Mouse (Mus musculus) embryo, embryonic 11.5 days (tissue): ENCODE measurements around the gene Dffa.
"Not testable (repeated sequence)": the region's sequence is repeated elsewhere in the genome, so short reads cannot be mapped to it uniquely, and the experiment has no call there.

Experiments used
- DNase-seq: peaks from one replicate; pipeline ENCODE4 v3.0.0-alpha.2; 2012; ENCODE audit warnings: low read depth, low spot score

Gene Dffa

DNA sequence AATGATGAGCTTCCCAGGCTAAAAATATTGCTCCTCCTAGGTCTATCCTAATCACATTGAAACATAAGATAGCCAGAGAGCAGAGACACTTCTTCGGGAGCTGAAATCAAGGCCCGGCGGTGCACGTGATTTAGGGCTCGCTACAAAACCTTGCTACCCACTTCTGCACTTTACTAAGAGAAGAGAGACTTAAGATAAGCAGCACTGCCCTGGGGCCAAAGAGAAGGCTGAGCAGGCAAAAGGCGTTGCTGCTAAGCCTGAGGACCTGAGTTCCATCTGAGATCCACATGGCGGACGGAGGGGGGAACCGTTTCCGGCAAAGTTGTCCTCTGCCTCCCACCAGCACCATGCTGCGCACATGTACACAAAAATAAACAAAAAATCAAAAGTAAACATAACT, 5.4 kb upstream of the Dffa start:
- DNase-seq = no peak

DNA sequence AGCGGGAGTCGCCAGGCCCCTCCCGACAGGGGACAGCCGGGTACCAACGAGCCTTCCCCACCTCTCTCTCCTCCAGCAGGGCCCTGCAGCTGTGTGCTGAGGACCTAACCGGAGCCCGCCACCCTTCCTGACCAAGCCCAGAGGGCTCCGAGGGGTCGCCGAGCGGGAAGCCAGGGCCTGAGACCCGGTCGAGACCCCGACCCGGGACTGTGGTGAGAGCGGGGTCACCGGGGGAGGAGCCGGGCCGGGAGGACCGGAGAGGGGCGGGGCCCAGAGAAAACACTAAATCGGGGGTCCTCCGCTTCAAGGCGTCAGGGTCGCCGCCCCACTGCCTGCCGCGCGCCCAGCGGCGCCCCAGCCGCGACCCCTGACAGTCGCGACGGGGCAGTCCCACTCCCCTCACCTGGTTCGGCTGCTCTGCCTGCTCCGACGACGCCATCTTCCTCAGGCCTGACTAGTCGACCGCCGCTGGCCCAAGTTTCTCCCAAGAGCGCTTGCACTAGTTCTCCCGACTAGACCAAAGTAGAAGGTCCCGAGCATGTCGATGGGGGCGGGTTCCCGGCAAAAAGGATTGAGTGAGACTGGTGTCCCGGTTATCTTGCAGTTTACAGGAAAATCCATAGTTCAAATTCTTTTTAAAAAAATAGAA, 4.5 kb upstream of the Dffa start, which contains the start of gene Pex14:
Pex14 (minus strand) TSS at position 508 of the 649 bp plus-strand sequence.
- peak; percentile 79 for DNase-seq

DNA sequence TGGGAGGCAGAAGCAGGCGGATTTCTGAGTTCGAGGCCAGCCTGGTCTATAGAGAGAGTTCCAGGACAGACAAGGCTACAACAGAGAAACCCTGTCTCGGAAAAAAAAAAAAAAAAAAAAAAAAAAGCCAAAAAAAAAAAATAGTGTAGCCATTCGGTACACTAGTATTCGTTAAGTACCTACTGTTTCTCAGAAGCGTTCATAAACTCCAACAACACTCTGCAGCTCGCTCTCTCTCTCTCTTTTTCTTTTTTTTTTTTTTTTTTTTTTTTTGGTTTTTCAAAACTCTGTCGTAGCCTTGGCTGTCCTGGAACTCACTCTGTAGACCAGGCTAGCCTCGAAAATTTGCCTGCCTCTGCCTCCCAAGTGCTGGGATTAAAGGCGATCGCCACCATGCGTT, 3.5 kb upstream of the Dffa start:
- not testable (repeated sequence) for DNase-seq

DNA sequence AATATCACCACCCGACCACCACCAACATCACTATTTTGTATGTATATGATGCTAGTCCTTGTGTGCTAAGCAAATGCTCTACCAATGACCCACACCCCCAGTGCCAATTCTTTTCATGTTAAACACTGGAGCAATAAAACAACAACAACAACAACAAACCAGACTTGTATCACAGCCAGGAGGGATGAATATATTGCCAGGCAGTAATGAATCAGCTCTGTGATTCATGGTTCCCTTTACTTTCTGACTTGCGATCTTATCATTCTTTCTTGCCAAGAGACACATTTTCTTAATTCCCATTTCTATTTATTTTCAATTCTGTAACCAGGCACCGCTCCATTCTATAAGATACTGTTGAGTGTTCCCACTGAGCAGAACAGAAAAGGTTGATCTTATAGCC, 2.5 kb upstream of the Dffa start:
- DNase-seq = no peak

DNA sequence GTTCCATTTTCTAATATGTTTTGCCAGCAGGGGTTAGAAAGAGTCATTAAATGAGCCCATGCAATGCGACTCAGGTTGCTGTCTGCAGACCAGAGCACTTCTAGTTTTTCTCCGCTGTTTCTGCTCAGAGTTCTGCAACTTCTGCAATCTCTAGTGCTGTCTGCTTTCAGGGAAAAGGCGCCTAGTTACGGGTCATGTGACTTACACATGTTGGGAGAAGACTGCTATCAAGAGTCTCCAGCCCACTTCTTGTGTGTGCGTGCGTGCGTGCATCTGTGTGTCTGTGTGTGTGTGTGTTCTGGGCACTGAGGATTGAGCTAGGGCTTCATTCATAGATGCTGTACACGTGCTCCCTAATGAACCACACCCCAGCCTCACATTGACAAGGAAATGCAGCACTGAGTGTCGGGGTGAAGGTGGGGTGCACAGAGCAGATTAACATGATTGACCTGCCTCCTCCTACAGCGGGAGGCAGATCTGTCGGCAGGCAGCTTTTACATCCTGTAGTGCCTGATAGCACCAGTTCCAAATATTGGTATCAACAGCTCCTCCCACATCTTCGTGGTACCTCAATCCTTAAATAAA, 16.1 kb downstream of the Dffa start:
- DNase-seq = not testable (repeated sequence)

DNA sequence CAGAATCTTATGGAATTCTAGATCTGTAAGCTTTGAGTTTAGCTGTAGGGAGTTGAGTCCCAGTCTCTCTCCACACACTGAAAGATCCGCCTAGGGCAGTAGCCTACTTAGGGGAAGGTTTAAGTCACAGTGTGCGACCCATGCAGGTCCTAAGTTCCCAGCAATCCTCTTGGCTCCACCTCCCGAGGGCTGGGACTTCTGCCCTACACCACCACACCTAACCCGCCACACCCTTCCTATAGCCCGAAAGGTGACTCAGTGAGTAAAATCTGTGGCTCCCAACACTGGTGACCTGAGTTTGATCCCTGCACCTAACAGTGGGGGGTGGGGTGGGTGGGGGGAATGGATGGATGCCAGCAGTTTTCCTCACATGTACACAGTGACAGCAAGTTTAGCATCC, 19.5 kb downstream of the Dffa start:
- no peak for DNase-seq

DNA sequence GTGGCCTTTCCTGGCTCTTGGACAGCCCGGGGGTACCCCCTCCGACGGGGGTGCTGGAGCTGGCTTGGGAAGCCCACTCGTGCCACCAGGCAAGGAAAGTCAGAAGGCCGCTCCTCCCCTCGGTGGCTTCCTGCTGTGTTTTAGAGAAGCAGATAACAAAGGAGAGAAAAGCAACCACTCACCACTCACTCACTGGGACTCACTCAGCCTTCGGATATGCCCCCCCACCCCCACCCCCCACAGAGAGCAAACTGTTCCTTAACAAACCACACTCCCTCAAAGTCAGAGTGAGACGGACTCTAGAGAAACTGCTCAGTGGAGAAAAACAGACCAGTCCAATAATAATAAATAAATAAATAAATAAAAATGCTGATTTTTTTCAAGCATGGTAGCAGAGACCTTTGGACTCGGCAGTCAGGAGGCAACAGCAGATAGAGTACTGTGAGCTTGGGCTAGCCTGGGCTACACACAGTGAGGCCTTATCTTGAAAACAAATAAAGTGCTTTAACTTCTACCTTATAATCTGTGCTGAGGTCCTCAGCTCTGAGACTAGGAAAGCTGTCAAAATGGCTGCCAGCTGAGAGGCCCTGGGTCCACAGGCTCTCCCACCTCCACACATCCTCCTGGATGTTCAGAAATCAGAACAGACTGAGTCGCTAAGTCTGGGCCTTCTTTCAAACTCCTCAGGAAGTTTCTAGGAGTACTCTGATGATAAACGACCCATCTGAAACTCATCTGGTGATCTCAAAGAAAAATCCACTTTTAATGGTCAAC, 21.6 kb downstream of the Dffa start:
- no peak for DNase-seq

DNA sequence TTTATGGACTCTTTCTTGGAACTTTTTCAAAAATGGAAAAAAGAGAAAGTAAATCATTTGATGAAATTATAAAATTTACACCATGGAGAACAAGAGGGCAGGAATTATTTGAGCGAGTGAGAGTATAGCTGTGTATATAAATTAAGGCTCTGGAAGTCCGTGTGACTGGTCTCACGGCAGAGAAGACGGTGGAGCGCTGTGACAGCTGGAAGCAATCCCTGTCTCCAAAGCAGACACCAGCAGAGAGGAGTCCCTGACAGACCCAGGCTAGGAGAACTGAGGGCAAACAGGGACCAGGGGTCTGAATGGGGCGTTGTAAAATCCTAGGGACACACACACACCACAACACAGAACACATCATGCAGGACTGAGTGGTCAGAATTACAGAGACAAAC, 22.2 kb downstream of the Dffa start:
- DNase-seq = no peak

DNA sequence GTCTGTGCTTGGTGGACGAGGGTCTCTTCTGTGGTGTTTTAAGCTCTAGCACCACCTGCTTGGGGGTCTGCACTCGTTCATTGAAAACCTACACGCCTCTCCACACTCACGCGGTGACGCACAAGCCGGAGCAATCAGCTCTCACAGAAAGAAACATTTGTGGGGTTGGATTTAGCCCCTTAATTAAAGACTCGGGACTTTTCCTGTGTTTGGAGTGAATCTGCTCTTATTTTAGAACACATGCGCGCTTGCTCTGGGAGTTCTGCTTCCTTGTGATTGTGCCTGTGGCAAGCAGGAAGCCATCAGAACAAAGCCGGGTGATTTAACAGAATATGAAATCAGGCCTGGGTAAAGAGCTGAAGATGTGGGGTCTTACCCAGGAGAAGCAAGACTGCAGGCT, 22.7 kb downstream of the Dffa start, which contains the start of gene Cort:
Cort (minus strand) TSS at position 101 of the 400 bp plus-strand sequence.
- DNase-seq = no peak

DNA sequence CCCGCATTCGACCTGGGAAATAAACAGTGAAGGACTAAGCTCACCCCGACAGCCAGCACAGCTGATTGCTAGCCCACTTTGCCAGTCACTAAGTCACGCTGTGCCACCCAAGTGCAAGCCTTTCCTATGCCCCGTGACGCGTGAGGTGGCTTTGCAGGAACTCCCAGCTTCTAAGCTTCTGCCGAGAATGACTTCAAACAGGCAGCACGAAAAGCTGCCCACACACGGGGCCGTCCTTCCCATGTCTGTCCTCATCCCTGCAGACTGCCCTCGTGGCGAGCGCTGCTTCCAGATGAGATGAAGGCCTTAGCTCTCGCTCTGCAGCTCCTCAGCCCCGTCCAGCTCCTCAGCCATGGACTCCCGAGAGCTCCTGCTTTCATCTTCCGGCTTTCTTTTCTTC, 24.5 kb downstream of the Dffa start:
- no peak for DNase-seq

DNA sequence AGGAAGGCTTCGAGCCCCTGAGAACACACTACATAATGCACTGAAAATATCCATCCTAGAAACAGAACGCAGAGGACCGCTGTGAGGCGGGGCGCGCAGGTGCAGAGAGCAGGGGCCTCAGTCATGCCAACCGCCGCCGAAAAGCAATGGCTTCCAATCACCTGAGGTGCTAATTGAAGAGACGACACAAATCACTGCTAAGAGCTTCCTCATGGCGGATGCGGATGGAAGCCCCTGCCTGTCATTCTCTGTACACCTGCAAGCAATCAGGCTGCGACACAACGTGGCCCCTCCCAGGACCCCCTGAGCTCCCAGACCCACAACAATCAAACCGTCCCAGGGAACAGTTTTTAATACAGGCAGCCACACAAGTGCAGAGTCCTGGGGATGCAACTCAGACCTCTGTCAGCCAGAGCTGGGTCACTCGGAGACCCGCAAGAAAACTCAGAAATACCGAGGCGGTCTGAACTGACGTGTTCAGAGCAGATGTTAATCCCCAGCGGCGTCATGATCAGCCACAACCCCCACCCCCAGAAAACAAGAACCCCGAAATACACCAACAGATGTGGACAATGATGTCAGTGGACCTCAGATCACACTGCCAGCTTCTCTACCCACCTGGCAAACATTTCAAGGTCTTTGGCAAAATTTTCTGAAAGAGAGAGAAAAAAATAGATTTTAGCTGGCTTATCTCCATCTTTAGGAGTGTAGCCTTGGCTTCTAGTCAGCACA, 27.2 kb downstream of the Dffa start:
- DNase-seq = no peak

DNA sequence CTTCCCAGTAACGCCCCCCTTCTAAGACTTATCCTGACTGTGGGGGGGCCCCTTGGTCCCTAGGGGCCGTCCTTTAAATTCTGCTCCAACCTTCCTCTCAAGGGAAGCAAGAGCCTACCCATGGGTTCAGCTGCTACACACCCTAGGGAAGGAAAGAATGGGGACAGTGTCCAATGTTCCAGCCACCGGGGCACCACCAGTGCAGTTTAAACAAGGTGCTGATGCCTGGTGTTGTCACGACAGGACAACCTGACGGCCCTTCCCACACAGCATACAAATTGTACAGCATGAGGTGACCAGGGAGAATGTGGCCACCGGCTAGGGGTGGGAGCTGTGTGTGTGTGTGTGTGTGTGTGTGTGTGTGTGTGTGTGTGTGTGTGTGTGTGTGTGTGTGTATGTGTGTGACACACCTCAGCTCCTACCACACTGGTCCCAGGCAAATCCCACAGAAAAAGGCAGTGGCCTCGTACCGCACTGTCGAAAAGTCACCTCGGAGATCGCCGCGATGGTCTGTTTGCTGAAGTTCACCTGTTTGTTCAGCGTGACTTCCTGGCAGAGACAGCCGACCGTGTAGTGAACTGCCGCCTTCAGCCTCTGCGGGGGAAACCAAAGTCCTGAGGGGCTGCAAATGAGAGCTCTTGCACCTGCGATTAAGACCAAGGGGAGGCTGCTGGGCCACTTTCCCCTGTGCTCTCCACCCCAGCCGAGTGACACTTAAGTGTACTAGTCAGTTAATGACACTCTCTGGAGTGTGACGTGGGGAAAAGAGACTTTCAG, 28.0 kb downstream of the Dffa start:
- DNase-seq = no peak

DNA sequence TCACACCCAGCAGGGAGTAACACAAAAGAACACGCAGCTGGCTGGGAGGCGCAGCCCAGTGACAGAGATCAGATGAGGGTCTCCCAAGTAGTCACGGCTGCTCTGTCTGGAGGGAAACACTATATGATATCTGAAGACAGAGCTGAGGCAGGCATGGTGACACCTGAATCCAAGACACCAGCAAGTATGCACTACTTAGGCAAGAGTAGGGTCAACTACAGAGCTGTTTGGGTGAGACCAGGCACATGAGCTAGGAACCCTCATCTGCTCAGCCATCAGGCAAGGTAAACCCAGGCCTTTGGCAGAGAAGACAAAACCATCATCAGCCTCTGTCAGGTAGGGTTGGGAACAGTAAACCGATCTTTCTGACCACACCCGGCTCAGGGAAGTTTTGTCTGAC, 29.4 kb downstream of the Dffa start:
- no peak for DNase-seq

DNA sequence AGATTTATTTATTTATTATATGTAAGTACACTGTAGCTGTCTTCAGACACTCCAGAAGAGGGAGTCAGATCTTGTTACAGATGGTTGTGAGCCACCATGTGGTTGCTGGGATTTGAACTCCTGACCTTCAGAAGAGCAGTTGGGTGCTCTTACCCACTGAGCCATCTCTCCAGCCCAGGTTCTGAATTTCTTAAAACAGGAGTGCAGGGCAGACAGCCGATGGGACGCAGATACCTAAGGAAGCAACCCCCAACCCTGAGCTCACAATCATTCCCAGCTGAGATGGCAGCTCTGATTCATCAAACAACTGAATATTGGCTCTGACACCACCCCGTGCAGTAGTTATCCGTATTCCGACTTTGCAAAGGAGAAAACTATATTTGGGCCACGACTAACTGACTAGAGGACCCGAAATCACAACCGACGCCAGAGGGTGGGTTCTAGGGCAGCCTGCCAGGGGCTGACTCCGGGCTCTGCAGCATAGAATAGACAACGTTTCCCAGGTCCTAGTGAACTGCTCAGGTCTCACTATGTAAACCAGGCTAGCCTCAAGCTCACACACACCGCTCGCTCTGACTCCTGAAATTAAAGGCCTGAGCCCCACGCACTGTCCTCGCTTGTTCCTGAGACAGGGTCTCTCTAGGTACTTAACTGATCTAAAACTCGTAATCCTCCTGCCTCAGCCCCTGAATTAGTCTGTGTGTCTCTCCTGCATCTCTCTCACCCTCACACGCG, 32.3 kb downstream of the Dffa start:
- DNase-seq = no peak

DNA sequence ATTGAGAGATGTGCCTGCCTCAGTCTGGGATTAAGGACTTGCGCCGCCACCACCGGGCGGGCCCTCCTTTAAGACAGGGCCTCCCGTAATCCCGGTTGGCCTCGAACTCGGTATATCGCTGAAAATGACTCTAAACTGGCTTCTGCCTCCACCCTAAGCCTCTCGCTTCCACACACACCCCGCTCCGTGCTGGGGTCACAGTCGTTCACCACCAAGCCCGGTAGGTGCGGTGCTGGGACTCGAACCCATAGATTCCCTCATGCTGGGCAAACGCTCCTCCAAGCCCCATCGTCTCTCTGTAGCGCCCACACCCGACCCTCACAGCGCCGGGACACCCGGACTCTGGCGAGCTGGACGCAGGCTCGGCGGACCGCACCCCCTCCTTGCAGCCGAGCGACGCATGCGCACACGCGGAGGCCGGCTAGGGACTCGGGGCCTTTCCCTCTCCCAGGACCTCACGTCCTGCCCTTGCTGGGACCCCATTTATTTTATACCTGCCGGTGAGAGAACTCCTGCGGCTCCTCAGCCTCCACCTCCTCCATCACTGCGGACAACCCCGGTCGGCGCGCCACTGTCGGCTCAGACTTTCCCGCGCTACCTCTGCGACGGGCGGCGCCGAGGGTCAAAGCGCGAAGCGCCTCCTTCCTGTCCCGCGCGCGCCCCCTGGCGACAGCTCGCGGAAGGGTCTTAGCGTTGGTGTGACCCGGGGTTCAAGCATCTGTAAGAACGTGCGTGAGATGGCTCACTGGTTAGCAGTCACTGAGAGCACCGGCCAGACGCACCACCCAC, 33.2 kb downstream of the Dffa start, which contains the start of gene Cenps:
Cenps (minus strand) TSS at position 648 of the 789 bp plus-strand sequence.
- DNase-seq = peak; percentile 88

DNA sequence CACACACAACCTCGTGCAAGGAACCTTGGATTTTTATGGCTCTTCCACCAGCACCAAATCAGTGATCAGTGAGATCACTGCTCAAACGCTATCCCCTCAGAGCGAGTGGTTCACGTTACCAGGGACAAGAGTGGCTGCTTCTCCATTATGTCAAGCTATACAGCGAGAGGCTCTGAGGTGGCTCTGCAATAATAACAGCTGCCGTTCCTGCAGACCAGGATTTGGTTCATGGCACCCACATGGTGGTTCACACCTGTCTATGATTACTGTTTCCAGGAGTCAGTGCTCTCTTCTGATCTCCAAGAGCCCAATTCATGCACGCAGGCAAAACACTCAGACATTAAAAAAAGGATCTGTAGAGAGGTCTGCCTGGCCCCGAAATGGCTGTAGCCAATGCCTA, 34.6 kb downstream of the Dffa start:
- DNase-seq = no peak

DNA sequence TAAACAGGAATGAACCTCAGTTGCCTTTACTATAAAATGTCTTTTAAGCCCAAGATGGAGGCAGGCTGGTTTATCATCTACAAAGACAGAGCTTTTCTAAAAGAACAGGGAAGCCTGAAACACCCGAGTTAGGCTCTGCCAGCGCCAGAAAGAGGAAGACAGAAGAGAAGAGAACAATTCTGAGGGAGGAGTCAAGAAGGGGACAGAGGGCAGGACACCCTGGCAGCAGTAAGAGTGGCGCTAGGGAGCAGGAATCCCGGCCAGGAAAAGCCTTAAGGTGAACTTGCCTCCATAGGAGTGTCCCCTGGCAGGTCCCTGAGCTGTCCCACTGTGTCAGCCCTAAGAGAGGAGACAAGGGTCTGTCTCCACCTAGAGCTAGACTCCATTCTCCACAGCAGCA, 39.6 kb downstream of the Dffa start:
- DNase-seq = no peak

DNA sequence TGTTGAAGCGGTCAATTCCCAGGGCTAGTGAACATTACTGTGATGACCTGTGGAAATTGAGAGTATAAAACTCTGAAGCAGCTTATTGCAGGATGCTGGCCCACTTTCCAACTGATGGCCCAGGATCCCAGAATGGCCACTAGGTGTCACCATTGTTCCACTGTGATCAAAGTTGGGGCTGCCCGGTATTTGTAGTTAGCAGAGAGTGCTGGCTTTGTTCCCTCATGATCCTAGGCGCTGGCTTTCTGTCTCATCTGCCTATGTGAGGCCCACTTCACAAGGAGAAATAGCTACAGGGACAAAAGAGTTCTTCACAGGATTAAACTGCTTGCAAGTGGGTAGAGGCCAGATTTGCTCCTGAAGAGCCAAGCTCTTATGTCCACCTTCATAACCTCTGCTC, 40.5 kb downstream of the Dffa start:
- peak; percentile 68 for DNase-seq

DNA sequence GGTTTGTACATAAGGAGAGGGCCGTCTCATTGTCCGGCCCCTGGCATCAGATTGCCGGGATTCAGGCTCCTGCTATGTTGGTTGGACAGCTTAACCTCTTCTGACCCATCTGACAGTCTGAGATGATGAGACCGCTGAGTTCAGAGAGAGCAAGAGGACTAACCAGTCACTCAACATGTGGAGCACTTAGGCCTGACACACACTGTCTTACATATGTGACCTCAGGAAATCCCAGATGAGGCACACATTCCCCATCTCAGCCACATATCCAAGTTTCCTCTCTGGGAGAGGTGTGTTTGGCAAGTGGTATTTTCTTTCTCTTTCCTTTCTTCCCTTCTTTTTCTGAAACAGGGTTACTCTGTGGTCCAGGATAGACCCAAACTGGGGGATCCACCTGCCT, 41.2 kb downstream of the Dffa start:
- no peak for DNase-seq

DNA sequence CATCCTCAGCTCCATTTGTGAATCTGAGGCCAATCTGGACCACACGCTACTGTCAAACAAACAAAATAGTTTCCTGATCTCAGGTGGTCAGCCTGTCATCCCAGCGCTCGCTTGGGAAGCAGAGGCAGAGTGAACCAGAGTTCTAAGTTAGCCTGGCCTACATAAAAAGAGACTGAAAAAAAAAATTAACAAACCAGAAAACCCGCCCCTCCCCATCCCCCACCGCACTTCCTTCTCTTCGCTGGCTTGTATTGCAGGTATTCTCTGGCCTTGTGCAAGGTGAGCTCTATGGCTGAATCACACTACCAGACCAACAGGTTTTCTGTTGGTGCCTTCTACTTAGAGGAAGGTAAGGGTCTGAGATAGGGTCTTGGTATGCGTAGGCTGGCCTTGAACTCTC, 43.6 kb downstream of the Dffa start:
- no peak for DNase-seq
